Mouse (Mus musculus) lung, adult 2 months (tissue): Measurements from ENCODE around the gene Gpr35. TPM values are rescaled to one million over a fixed set of nuclear protein-coding genes. Genes with fewer than 3 reads are reported as not detected.

Source experiments
- DNase-seq: peaks from one replicate; pipeline ENCODE4 v3.0.0; 2022
- H3K4me1 ChIP-seq: fragments of 200-500 bp; 2 replicates; pipeline ENCODE4 v1.6.1; 2011; ENCODE audit warnings: low read length; ENCODE audit not compliant: control insufficient read depth, insufficient read depth
- H3K4me3 ChIP-seq: fragments of 200-500 bp; replicated peaks from 2 replicates; pipeline ENCODE3; 2011; ENCODE audit warnings: low read depth, mild to moderate bottlenecking, control low read depth, low read length; ENCODE audit errors: extremely low read depth
- CTCF ChIP-seq: fragments of 200-500 bp; IDR thresholded peaks from 2 replicates; pipeline ENCODE4 v1.5.1; 2011; ENCODE audit warnings: mild to moderate bottlenecking, low read length, control low read depth; ENCODE audit not compliant: insufficient read depth
- POLR2A ChIP-seq: fragments of 200-500 bp; IDR thresholded peaks from 2 replicates; pipeline ENCODE4 v1.6.1; 2011; ENCODE audit warnings: low read depth, mild to moderate bottlenecking, control low read depth, low read length, borderline replicate concordance; ENCODE audit errors: extremely low read depth
- WGBS: fragments of 180-500 bp; shearing (Covaris S2); methylation state at CpG from one replicate; pipeline ENCODE4 v1.1.7; 2018; 5-methylcytosine and 5-hydroxymethylcytosine counted together
- polyA plus RNA-seq: library from polyadenylated mRNA; depleted of rRNA; stranded (reverse); fragments of >200 nt; gene quantifications from 2 replicates; pipeline ENCODE4 v1.2.3, GENCODE M21; 2012; rRNA removed

Gene Gpr35
- polyA plus RNA-seq, 1 experiment, result 8.2 TPM

DNA sequence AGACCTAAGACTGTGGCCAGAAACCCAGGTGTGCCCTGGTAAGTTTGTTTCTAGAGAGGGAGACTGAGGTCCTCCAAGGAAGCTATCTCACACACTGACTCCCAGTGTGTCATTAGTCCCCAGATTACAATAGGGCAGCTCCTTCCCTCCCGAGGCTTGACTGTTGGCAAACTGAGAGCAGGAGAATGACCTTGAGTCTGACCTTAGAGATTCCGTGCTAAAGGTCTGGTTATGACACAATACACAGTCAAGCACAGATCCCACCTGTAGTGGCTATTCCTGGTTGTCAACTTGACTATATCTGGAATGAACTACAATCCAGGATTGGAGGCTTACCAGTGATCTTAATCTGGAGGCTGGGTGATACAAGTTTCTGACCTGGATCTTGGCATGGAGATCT is 79.4 kb downstream of the Gpr35 start:
- 48% methylated on average over 2 of the region's 2 CpGs for WGBS

DNA sequence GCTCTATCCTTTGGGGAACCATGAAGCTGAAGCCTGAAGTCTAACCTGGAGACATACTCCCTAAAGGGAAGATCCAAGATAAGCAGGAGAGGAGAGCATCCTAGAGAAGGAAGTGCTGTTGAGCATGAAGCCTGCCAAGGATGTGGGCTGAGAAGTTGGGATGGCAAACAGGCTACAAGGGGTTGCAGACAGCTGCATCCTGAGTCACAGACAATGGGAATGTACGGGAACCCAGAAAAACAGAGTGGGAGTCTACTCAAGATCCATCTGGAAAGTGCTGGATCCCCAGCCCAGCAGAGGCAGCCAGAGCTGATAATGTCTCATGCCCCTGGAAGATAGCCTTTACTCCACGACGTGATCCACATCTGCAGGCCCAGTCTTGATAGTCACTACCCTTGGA is 80.5 kb downstream of the Gpr35 start:
- 79% methylated on average over 3 of the region's 3 CpGs for WGBS
- no peak for DNase-seq
- Histone ChIP-seq H3K4me1 (no peaks in the 10 kb centered on the region), H3K4me3 (no peak overlapping the region)
- TF ChIP-seq POLR2A (no peak), CTCF (no peak)

More for the DNA sequence above, 79.4 kb downstream of the Gpr35 start:
- H3K4me3 ChIP-seq, result no peak overlapping the region
- DNase-seq, result no peak
- H3K4me1 ChIP-seq, result no peaks in the 10 kb centered on the region
- no peak for TF ChIP-seq CTCF
- no peak for TF ChIP-seq POLR2A

DNA sequence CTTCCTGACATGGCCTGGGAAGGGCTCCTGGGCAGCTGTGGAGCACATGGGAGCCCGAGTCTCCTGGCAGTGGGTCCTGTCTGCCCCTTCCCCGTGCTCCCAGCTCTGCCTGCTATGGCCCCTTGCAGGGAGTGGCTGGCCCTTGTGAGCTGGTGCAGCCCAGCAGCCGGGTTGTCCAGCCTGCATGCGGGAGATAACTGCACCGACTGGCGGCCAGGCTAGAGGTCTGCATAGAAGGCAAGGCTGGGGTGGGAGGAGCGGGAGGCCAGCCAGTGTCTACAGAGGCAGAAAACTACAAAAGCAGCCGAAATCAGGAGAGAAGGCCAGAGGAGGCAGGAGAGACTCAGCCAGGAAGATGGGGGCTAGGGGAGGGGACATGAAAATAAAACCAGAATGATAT is 83.3 kb downstream of the Gpr35 start:
- Histone ChIP-seq H3K4me3 (no peak overlapping the region), H3K4me1 (no peaks in the 10 kb centered on the region)
- 51% methylated on average over 8 of the region's 8 CpGs for WGBS
- TF ChIP-seq CTCF (no peak), POLR2A (no peak)
- DNase-seq, result no peak

DNA sequence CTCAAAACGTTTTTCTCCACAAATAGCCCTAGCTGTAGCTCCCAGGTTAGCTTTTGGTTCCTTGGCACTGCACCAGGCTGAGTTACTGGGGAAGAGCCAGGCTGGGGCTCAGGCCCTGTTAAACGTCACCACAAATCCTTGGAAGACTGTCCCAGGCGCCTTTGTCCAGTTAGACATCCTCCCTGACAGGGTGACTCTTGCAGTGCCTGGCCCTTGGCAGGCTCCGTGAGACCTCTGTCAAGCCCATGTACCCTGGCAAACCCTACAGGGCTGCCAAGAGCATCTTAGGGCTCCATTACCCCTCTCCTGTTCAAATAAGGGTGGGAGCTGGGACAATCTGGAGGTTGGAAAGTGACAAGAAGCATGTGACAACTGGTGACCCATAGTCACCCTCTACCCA is 85.3 kb downstream of the Gpr35 start:
- no peak for DNase-seq
- no peaks in the 10 kb centered on the region for H3K4me1 ChIP-seq
- H3K4me3 ChIP-seq, result no peak overlapping the region
- TF ChIP-seq CTCF, result no peak
- no peak for TF ChIP-seq POLR2A
- WGBS, result 71% methylated on average over 4 of the region's 4 CpGs

Other genes starting within 250 kb of the Gpr35 start
- 23.4 and 23.6 TPM in 2 replicates for gene Gpc1, start 119.2 kb upstream of the Gpr35 start, polyA plus RNA-seq
- gene Ankmy1, start 48.0 kb upstream of the Gpr35 start, polyA plus RNA-seq, result 1.0 and 1.5 TPM in 2 replicates
- gene Dusp28, start 43.9 kb upstream of the Gpr35 start, polyA plus RNA-seq, result 21.9 and 27.1 TPM in 2 replicates
- gene Rnpepl1, start 40.1 kb upstream of the Gpr35 start, polyA plus RNA-seq, result 249 and 277 TPM in 2 replicates
- gene Capn10, start 16.5 kb upstream of the Gpr35 start, polyA plus RNA-seq, result 26.8 and 27.3 TPM in 2 replicates
- 0.14 TPM in 1 of 2 replicates, not detected in the other for gene Aqp12, start 55.5 kb downstream of the Gpr35 start, polyA plus RNA-seq
- gene Kif1a, start 151.1 kb downstream of the Gpr35 start, polyA plus RNA-seq, result 2.0 and 2.7 TPM in 2 replicates
- not detected in 2 replicates for gene Agxt, start 184.4 kb downstream of the Gpr35 start, polyA plus RNA-seq
- gene 2310007B03Rik, start 210.1 kb downstream of the Gpr35 start, polyA plus RNA-seq, result 72.6 and 75.8 TPM in 2 replicates
- gene Crocc2, start 217.9 kb downstream of the Gpr35 start, polyA plus RNA-seq, result 2.2 and 2.8 TPM in 2 replicates